Mouse (Mus musculus) MEL (cell line): ENCODE measurements at regions not wholly inside any gene's neighbourhood (a gene's known extent, or its start where the extent isn't known, plus 50 kb on each side); places are given as distances from the start of the nearest gene placed in this dataset.

Experiments used
- EP300 ChIP-seq, 2 experiments: IDR thresholded peaks; 2 replicates each; pipeline ENCODE4 v1.6.1; 2011; ENCODE audit warnings: improper control_type of control experiment in 2 of 2, low read length in 2 of 2, low read depth in 1 of 2, mild to moderate bottlenecking in 1 of 2
- POLR2AphosphoS2 ChIP-seq: IDR thresholded peaks from 2 replicates; pipeline ENCODE4 v1.6.1; 2011; ENCODE audit warnings: low read length, improper control_type of control experiment

GRCm38 (mm10) chr2:64690996-64691395, 333.8 kb downstream of the Grb14 start:
- TF ChIP-seq POLR2AphosphoS2 (no peak), EP300 (IDR thresholded peaks at IDR 0.05; ENCODE audit: low read depth in 1 of 2, low read length in 2 of 2) (no peak)
